Mouse (Mus musculus) MEL (cell line): ENCODE measurements at regions not wholly inside any gene's neighbourhood (a gene's known extent, or its start where the extent isn't known, plus 50 kb on each side); places are given as distances from the start of the nearest gene placed in this dataset.

ENCODE experiments used
- CHD2 ChIP-seq: IDR thresholded peaks from 2 replicates; pipeline ENCODE4 v1.6.1; 2011; ENCODE audit warnings: low read length, improper control_type of control experiment
- CTCF ChIP-seq, 3 experiments: IDR thresholded peaks in 2 of 3; conservative IDR thresholded peaks in 1 of 3; 2 replicates each; pipeline ENCODE4 v1.5.1; 2011 to 2012; ENCODE audit warnings: low read length in 3 of 3, low read depth in 2 of 3, mild to moderate bottlenecking in 2 of 3, improper control_type of control experiment in 1 of 3, inconsistent platforms in 1 of 3, mixed read lengths in 1 of 3, moderate library complexity in 1 of 3; ENCODE audit not compliant: control insufficient read depth in 1 of 3, insufficient read depth in 1 of 3, poor library complexity in 1 of 3, severe bottlenecking in 1 of 3
- E2F4 ChIP-seq: IDR thresholded peaks from 2 replicates; pipeline ENCODE4 v1.6.1; 2011; ENCODE audit warnings: low read depth, low read length, improper control_type of control experiment, borderline replicate concordance
- ELF1 ChIP-seq: IDR thresholded peaks from 2 replicates; pipeline ENCODE4 v1.6.1; 2014; ENCODE audit warnings: low read depth, mild to moderate bottlenecking, inconsistent platforms, low read length, improper control_type of control experiment, moderate library complexity
- GATA1 ChIP-seq: IDR thresholded peaks from 2 replicates; pipeline ENCODE4 v1.6.1; 2011; ENCODE audit warnings: low read depth, low read length, improper control_type of control experiment
- KAT2A ChIP-seq: conservative IDR thresholded peaks from 2 replicates; pipeline ENCODE4 v1.6.1; 2012; ENCODE audit warnings: low read depth, low read length, improper control_type of control experiment, inconsistent platforms
- MAFK ChIP-seq: IDR thresholded peaks from 2 replicates; pipeline ENCODE4 v1.6.1; 2011; ENCODE audit warnings: low read depth, mild to moderate bottlenecking, low read length, improper control_type of control experiment, borderline replicate concordance
- MYB ChIP-seq: IDR thresholded peaks from 2 replicates; pipeline ENCODE4 v1.6.1; 2011; ENCODE audit warnings: mild to moderate bottlenecking, low read depth, low read length, improper control_type of control experiment
- MYC ChIP-seq: IDR thresholded peaks from 2 replicates; pipeline ENCODE4 v1.6.1; 2011; ENCODE audit warnings: low read depth, mild to moderate bottlenecking, low read length, improper control_type of control experiment, moderate library complexity
- NELFE ChIP-seq: IDR thresholded peaks from 2 replicates; pipeline ENCODE4 v1.6.1; 2011; ENCODE audit warnings: low read depth, low read length, improper control_type of control experiment
- POLR2A ChIP-seq, 2 experiments: IDR thresholded peaks; 2 replicates each; pipeline ENCODE4 v1.6.1; 2011 to 2012; ENCODE audit warnings: low read length in 2 of 2, mild to moderate bottlenecking in 2 of 2, control low read depth in 1 of 2, improper control_type of control experiment in 1 of 2, low read depth in 1 of 2, moderate library complexity in 1 of 2; ENCODE audit not compliant: control insufficient read depth in 1 of 2, insufficient read depth in 1 of 2, poor library complexity in 1 of 2
- UBTF ChIP-seq: IDR thresholded peaks from 2 replicates; pipeline ENCODE4 v1.6.1; 2012; ENCODE audit warnings: low read depth, mild to moderate bottlenecking, inconsistent platforms, low read length, improper control_type of control experiment, moderate library complexity, borderline replicate concordance; ENCODE audit not compliant: insufficient read depth
- ZKSCAN1 ChIP-seq: IDR thresholded peaks from 2 replicates; pipeline ENCODE4 v1.6.1; 2012; ENCODE audit warnings: low read depth, mild to moderate bottlenecking, inconsistent platforms, low read length, improper control_type of control experiment, moderate library complexity
- ZNF384 ChIP-seq: IDR thresholded peaks from 2 replicates; pipeline ENCODE4 v1.6.1; 2012; ENCODE audit warnings: low read depth, mild to moderate bottlenecking, inconsistent platforms, low read length, improper control_type of control experiment

DNA sequence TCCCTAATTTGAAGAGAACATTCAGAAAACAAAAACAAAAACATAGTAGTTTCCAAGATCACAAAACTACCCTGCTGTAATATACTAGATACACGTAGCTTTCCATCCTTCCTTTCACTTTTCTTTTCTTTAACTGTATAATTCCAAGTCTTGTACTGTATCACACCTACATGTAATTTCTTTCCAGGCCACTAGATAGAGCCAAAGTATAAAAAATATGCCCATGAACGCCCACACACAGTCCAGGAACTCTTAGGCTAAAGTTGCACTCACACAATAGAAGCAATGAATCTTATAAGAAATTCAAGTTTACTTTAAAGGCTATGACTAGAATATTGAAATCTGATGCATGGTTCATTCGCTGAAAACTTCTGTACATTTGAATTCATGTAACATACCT is 678.7 kb downstream of the Kcnj3 start:
- TF ChIP-seq CTCF (IDR thresholded peaks at IDR 0.05 in 2 of 3, conservative IDR thresholded peaks at IDR 0.05 in 1 of 3; ENCODE audit: control insufficient read depth in 1 of 3, insufficient read depth in 1 of 3, low read depth in 2 of 3, low read length in 3 of 3, poor library complexity in 1 of 3, severe bottlenecking in 1 of 3) (peak in 2 of 3 experiments; percentile 9 to 83; a peak in 3 of 6 replicates), ZKSCAN1 (no peak), POLR2A (IDR thresholded peaks at IDR 0.05; ENCODE audit: control insufficient read depth in 1 of 2, insufficient read depth in 1 of 2, low read depth in 1 of 2, low read length in 2 of 2, poor library complexity in 1 of 2) (no peak), ELF1 (no peak), UBTF (no peak), E2F4 (no peak), MYC (no peak), KAT2A (no peak), MAFK (no peak), GATA1 (no peak), MYB (no peak), ZNF384 (no peak), NELFE (no peak), CHD2 (no peak)
